Mouse (Mus musculus) MEL (cell line): ENCODE data around the gene Rsu1.

Source experiments
- CTCF ChIP-seq, 3 experiments: IDR thresholded peaks in 2 of 3; conservative IDR thresholded peaks in 1 of 3; 2 replicates each; pipeline ENCODE4 v1.5.1; 2011 to 2012; ENCODE audit warnings: low read length in 3 of 3, low read depth in 2 of 3, mild to moderate bottlenecking in 2 of 3, improper control_type of control experiment in 1 of 3, inconsistent platforms in 1 of 3, mixed read lengths in 1 of 3, moderate library complexity in 1 of 3; ENCODE audit not compliant: control insufficient read depth in 1 of 3, insufficient read depth in 1 of 3, poor library complexity in 1 of 3, severe bottlenecking in 1 of 3
- TCF12 ChIP-seq: IDR thresholded peaks from 2 replicates; pipeline ENCODE4 v1.6.1; 2014; ENCODE audit warnings: low read depth, mild to moderate bottlenecking, inconsistent platforms, low read length, improper control_type of control experiment, moderate library complexity

GRCm38 (mm10) chr2:13220141-13220540, 51.1 kb downstream of the Rsu1 start:
- TF ChIP-seq CTCF (IDR thresholded peaks at IDR 0.05 in 2 of 3, conservative IDR thresholded peaks at IDR 0.05 in 1 of 3; ENCODE audit: control insufficient read depth in 1 of 3, insufficient read depth in 1 of 3, low read depth in 2 of 3, low read length in 3 of 3, poor library complexity in 1 of 3, severe bottlenecking in 1 of 3) (no peak), TCF12 (no peak)
